ENCODE assay signal across 14 mouse cellular contexts in the genomic region with DNA sequence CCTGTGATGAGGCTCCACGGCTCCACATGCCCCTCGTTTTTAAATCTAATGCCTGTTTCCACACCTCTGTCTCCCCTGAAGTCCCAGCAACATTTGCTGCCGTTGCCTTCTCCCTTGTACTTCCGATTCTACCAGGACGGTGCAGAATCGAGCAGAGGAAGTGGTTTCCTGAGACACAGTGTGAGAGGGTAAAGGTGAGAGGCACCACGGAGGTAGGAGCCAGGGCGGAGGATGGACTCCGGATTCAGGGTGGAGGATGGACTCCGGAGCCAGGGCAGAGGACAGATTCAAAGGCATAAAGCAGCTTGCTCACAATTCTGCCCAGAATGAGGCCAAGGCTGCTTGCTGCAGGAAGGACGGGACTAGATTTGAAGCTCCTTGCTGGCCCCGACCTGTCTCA.
DNase-seq lines count a peak whose midpoint lies in the region; ATAC-seq and TF ChIP-seq lines count a peak whose summit lies in the region.
"Had no signal": no experiment of that assay in that cellular context is flagged by ENCODE, and none has a peak within 500 bp of the region (broad histone marks: within the 10 kb centered on the region; RNA-seq: fewer than 3 reads in every experiment).

No protein-coding gene starts in this region.

- intact Hi-C loops in heart, adult 2 months (cut with DNase I) = no loop called here

- peak; percentile 3 for DNase-seq in lung, embryonic 14.5 days
- no peak for DNase-seq in lung, adult 2 months
- DNase-seq in right cerebral cortex, postnatal 4 days = no peak
- DNase-seq in heart, adult 2 months = no peak
- no peak for DNase-seq in heart, adult 11 months
- DNase-seq: adrenal gland, postnatal 14 days; cerebellum, adult 11 months; gastrocnemius, postnatal 25 days; left cerebral cortex, postnatal 4 days had no signal

- H3K4me3 ChIP-seq in lung, embryonic 14.5 days (ENCODE audit: low read depth, low read length) = no peak overlapping the region
- no peak overlapping the region for H3K4me3 ChIP-seq in lung, adult 2 months (replicated peaks; ENCODE audit: extremely low read depth, low read depth, low read length)
- H3K4me3 ChIP-seq in hindbrain, embryonic 16.5 days (ENCODE audit: low read length) = no peak overlapping the region
- no peak overlapping the region for H3K4me3 ChIP-seq in kidney, embryonic 15.5 days (replicated peaks)
- peak overlapping the region; percentile 5; the same call in 1 of the 2 replicates for H3K4me3 ChIP-seq in small intestine, adult 2 months (ENCODE audit: low read depth, low read length)
- H3K4me3 ChIP-seq in heart, adult 2 months = no peak overlapping the region
- H3K4me3 ChIP-seq: forebrain, embryonic 12.5 days had no signal

- no peak for ATAC-seq in lung, embryonic 14.5 days (ENCODE audit: insufficient read depth)
- 0 out of 2 replicates have a peak, but pooled peaks have one; percentile 27 for ATAC-seq in hindbrain, embryonic 16.5 days
- ATAC-seq in kidney, embryonic 15.5 days (replicated peaks; ENCODE audit: low FRiP score) = 0 out of 2 replicates have a peak, but pooled peaks have one; percentile 40

- TF ChIP-seq POLR2A in lung, adult 2 months (IDR thresholded peaks at IDR 0.05; ENCODE audit: borderline replicate concordance, extremely low read depth, low read depth, low read length) = no peak
- TF ChIP-seq POLR2A in small intestine, adult 2 months (IDR thresholded peaks at IDR 0.05; ENCODE audit: low read depth, low read length) = no peak; the same call in 1 of the 2 replicates
- no peak for TF ChIP-seq POLR2A in heart, adult 2 months (IDR thresholded peaks at IDR 0.05; ENCODE audit: insufficient read depth, low read depth, low read length)

- no peak overlapping the region for H3K27ac ChIP-seq in lung, embryonic 14.5 days (ENCODE audit: low read depth)
- H3K27ac ChIP-seq in hindbrain, embryonic 16.5 days (ENCODE audit: low read depth, low read length) = no peak overlapping the region
- peak overlapping the region; percentile 54; the same call in 1 of the 2 replicates for H3K27ac ChIP-seq in kidney, embryonic 15.5 days
- H3K27ac ChIP-seq in small intestine, adult 2 months (ENCODE audit: insufficient read depth, low read depth, low read length) = peak overlapping the region; percentile 84
- H3K27ac ChIP-seq in heart, adult 2 months = no peak overlapping the region
- H3K27ac ChIP-seq: forebrain, embryonic 12.5 days; macrophage had no signal

- no peaks in the 10 kb centered on the region for H3K27me3 ChIP-seq in lung, embryonic 14.5 days (ENCODE audit: insufficient read depth, low read length)
- H3K27me3 ChIP-seq in hindbrain, embryonic 16.5 days (replicated peaks; ENCODE audit: control insufficient read depth, insufficient read depth, low read length) = no peaks in the 10 kb centered on the region
- H3K27me3 ChIP-seq in kidney, embryonic 15.5 days = no peaks in the 10 kb centered on the region
- no peaks in the 10 kb centered on the region for H3K27me3 ChIP-seq in small intestine, adult 2 months (ENCODE audit: control insufficient read depth, insufficient read depth, low read length)
- no peaks in the 10 kb centered on the region for H3K27me3 ChIP-seq in heart, adult 2 months (ENCODE audit: control insufficient read depth, insufficient read depth, low read length)
- H3K27me3 ChIP-seq: forebrain, embryonic 12.5 days had no signal

- H3K79me2 ChIP-seq in heart, adult 2 months (replicated peaks; ENCODE audit: control insufficient read depth, insufficient read depth, low read length) = no peaks in the 10 kb centered on the region

- H3K4me2 ChIP-seq in lung, embryonic 14.5 days = no peak overlapping the region
- no peak overlapping the region for H3K4me2 ChIP-seq in hindbrain, embryonic 16.5 days (ENCODE audit: low read length)
- H3K4me2 ChIP-seq in kidney, embryonic 15.5 days = peak overlapping the region; percentile 8; the same call in 1 of the 2 replicates
- H3K4me2 ChIP-seq: forebrain, embryonic 12.5 days had no signal

- no peaks in the 10 kb centered on the region for H3K36me3 ChIP-seq in lung, embryonic 14.5 days (ENCODE audit: insufficient read depth)
- no peaks in the 10 kb centered on the region for H3K36me3 ChIP-seq in hindbrain, embryonic 16.5 days (ENCODE audit: control insufficient read depth, insufficient read depth, low read length)
- no peaks in the 10 kb centered on the region for H3K36me3 ChIP-seq in kidney, embryonic 15.5 days
- H3K36me3 ChIP-seq in small intestine, adult 2 months (ENCODE audit: control insufficient read depth, insufficient read depth, low read length) = no peaks in the 10 kb centered on the region
- no peaks in the 10 kb centered on the region for H3K36me3 ChIP-seq in heart, adult 2 months (ENCODE audit: control insufficient read depth, insufficient read depth, low read length)
- H3K36me3 ChIP-seq: forebrain, embryonic 12.5 days had no signal

- WGBS in lung, embryonic 14.5 days = 36% methylated on average over 12 of the region's 12 CpGs
- 45% methylated on average over 12 of the region's 12 CpGs for WGBS in lung, adult 2 months
- 73% methylated on average over 12 of the region's 12 CpGs for WGBS in hindbrain, embryonic 16.5 days
- WGBS in kidney, embryonic 15.5 days = 32% methylated on average over 12 of the region's 12 CpGs
- WGBS in small intestine, adult 2 months = 26% methylated on average over 12 of the region's 12 CpGs
- 57% methylated on average over 12 of the region's 12 CpGs for WGBS in heart, adult 2 months

- TF ChIP-seq CTCF in lung, embryonic 14.5 days (IDR thresholded peaks at IDR 0.05; ENCODE audit: low read depth) = no peak
- TF ChIP-seq CTCF in lung, adult 2 months (IDR thresholded peaks at IDR 0.05; ENCODE audit: insufficient read depth, low read length) = no peak
- no peak for TF ChIP-seq CTCF in small intestine, adult 2 months (IDR thresholded peaks at IDR 0.05; ENCODE audit: extremely low read depth, insufficient read length, insufficient replicate concordance, low read depth, low read length)
- no peak for TF ChIP-seq CTCF in heart, adult 2 months (IDR thresholded peaks at IDR 0.05)

- no peak for TF ChIP-seq EP300 in heart, adult 2 months (IDR thresholded peaks at IDR 0.05; ENCODE audit: insufficient read depth, low read depth, low read length)

- no peak overlapping the region for H3K9ac ChIP-seq in lung, embryonic 14.5 days
- H3K9ac ChIP-seq in hindbrain, embryonic 16.5 days (ENCODE audit: low read depth, low read length) = no peak overlapping the region
- no peak overlapping the region for H3K9ac ChIP-seq in kidney, embryonic 15.5 days
- no peak overlapping the region for H3K9ac ChIP-seq in heart, adult 2 months (ENCODE audit: low read depth, low read length)
- H3K9ac ChIP-seq: forebrain, embryonic 12.5 days had no signal

- no peaks in the 10 kb centered on the region for H3K9me3 ChIP-seq in lung, embryonic 14.5 days (ENCODE audit: low read depth, low read length)
- no peaks in the 10 kb centered on the region for H3K9me3 ChIP-seq in hindbrain, embryonic 16.5 days (ENCODE audit: control insufficient read depth, low read length)
- no peaks in the 10 kb centered on the region for H3K9me3 ChIP-seq in kidney, embryonic 15.5 days (replicated peaks)
- H3K9me3 ChIP-seq: forebrain, embryonic 12.5 days had no signal

- H3K4me1 ChIP-seq in lung, embryonic 14.5 days (ENCODE audit: insufficient read depth) = no peaks in the 10 kb centered on the region
- no peaks in the 10 kb centered on the region for H3K4me1 ChIP-seq in lung, adult 2 months (ENCODE audit: control insufficient read depth, insufficient read depth, low read length)
- no peaks in the 10 kb centered on the region; the same call in 1 of the 2 replicates for H3K4me1 ChIP-seq in hindbrain, embryonic 16.5 days (ENCODE audit: control insufficient read depth, insufficient read depth, low read depth, low read length)
- peaks cover 23% of the 10 kb centered on the region for H3K4me1 ChIP-seq in kidney, embryonic 15.5 days
- H3K4me1 ChIP-seq in small intestine, adult 2 months (ENCODE audit: control insufficient read depth, insufficient read depth, insufficient read length, low read length) = peaks cover 18% of the 10 kb centered on the region; the same call in 1 of the 2 replicates
- H3K4me1 ChIP-seq in heart, adult 2 months (ENCODE audit: control insufficient read depth, insufficient read depth, low read length) = no peaks in the 10 kb centered on the region
- H3K4me1 ChIP-seq: forebrain, embryonic 12.5 days had no signal

Comparison
In these comparisons a context has a peak if more than half of its experiments do, and no peak if none do; other contexts are left out.
1. H3K27ac ChIP-seq: peak in kidney, embryonic 15.5 days (single experiment) and small intestine, adult 2 months (single experiment); none in lung, embryonic 14.5 days (single experiment), hindbrain, embryonic 16.5 days (single experiment) and heart, adult 2 months (single experiment).